Mouse (Mus musculus): Measurements from ENCODE around the gene Pdpk1. TPM values are rescaled to one million over a fixed set of nuclear protein-coding genes. Genes with fewer than 3 reads are reported as not detected.

The Pdpk1 gene
- polyA plus RNA-seq, 1 experiment: 18.7 TPM

- Histone ChIP-seq H3K27ac (ENCODE audit: control insufficient read depth, insufficient read depth, low read depth, low read length, poor library complexity) (no peak overlapping the region), H3K4me3 (replicated peaks; ENCODE audit: control insufficient read depth, low read depth, low read length) (no peak overlapping the region), H3K4me1 (ENCODE audit: control insufficient read depth, insufficient read depth, low read length) (no peaks in the 10 kb centered on the region)
- no peak for TF ChIP-seq POLR2A (IDR thresholded peaks at IDR 0.05; ENCODE audit: borderline replicate concordance, control insufficient read depth, low read depth, low read length)
- no peak for TF ChIP-seq CTCF (IDR thresholded peaks at IDR 0.05; ENCODE audit: control insufficient read depth, insufficient read depth, low read length)
- WGBS: 79% methylated on average over 4 of the region's 4 CpGs
Observed at GRCm38 (mm10) chr17:24062459-24063155, 88.1 kb downstream of the Pdpk1 start.

DNA sequence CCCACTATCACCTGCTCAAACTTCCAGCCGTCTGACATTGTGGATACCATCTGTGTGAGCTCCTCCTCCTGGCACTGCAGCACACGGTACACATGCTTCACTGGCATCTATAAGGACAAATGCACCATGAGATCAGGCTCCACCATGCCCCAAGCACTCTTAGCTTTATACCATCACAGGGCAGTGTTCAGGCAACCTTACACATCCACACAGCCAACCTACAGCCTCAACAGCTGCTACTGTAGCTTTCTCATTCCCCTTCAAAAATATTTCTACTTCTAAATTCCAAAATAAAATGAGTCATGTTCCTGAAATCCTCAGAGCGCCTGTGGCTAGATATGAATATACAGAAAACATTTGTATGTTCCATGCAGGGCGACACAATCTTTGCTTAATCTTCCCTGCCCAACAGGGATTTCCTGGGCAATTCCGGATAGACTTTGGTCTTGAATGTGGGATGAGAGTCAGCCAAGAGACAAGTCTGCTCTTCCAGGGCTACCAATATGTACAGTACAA is 92.9 kb downstream of the Pdpk1 start:
- Histone ChIP-seq H3K27ac (ENCODE audit: control insufficient read depth, insufficient read depth, low read depth, low read length, poor library complexity) (no peak overlapping the region), H3K4me1 (ENCODE audit: control insufficient read depth, insufficient read depth, low read length) (no peaks in the 10 kb centered on the region), H3K4me3 (replicated peaks; ENCODE audit: control insufficient read depth, low read depth, low read length) (no peak overlapping the region)
- 85% methylated on average over 5 of the region's 5 CpGs for WGBS
- no peak for TF ChIP-seq CTCF (IDR thresholded peaks at IDR 0.05; ENCODE audit: control insufficient read depth, insufficient read depth, low read length)

DNA sequence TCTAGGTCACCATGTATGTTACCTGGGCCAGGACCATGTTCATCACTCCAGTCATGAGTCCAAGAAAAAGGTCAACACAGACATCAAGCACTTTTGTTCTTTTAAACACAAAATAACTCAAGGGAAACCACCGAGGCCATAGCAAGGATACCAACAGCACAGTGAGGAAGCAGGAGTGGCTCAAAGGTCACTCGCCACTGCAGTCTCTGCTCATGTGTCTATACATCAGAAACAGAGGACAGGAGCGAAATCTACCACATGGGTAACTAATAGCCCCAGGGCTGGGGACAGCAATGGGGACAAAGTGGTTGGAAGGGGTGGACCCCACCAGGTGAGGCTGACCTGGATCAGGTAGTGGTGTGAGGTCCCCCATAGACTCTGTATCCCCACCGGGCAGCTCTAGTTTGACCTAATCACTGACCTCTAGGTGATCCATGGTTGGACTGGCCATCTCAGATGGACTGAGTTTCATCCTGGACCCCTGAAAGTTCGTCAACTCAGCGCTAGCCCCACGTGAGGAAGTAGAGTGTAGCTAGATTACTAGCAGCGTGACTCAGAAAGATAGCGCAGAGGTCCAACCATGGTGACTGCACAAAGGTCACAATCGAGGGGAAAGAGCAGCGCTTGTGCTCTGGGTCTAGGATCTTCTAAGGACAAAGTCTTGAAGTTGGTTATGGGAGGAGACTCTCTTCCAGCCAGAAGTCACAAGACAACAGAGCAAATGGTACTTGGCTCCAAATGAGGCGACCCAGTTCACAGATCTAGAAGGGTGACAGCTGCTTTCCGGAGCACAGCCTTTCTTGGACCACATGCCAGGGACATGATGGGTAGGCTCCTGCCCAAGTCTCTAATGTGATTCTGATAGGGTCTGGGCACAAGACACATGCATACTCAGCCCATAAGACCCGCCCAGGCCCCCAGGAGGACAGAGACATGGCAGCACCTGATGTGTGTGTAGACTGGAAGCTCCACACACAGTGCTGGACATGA is 93.8 kb downstream of the Pdpk1 start:
- no peaks in the 10 kb centered on the region for H3K4me1 ChIP-seq (ENCODE audit: control insufficient read depth, insufficient read depth, low read length)
- WGBS: 91% methylated on average over 14 of the region's 14 CpGs
- no peak overlapping the region for H3K4me3 ChIP-seq (replicated peaks; ENCODE audit: control insufficient read depth, low read depth, low read length)
- H3K27ac ChIP-seq (ENCODE audit: control insufficient read depth, insufficient read depth, low read depth, low read length, poor library complexity): no peak overlapping the region
- no peak for TF ChIP-seq CTCF (IDR thresholded peaks at IDR 0.05; ENCODE audit: control insufficient read depth, insufficient read depth, low read length)
- no peak for TF ChIP-seq POLR2A (IDR thresholded peaks at IDR 0.05; ENCODE audit: borderline replicate concordance, control insufficient read depth, low read depth, low read length)

GRCm38 (mm10) chr17:24049008-24049407 is 101.7 kb downstream of the Pdpk1 start:
- H3K27ac ChIP-seq (ENCODE audit: control insufficient read depth, insufficient read depth, low read depth, low read length, poor library complexity): no peak overlapping the region
- H3K4me3 ChIP-seq (replicated peaks; ENCODE audit: control insufficient read depth, low read depth, low read length): no peak overlapping the region
- 88% methylated on average over 8 of the region's 8 CpGs for WGBS
- H3K4me1 ChIP-seq (ENCODE audit: control insufficient read depth, insufficient read depth, low read length): no peaks in the 10 kb centered on the region
- TF ChIP-seq CTCF (IDR thresholded peaks at IDR 0.05; ENCODE audit: control insufficient read depth, insufficient read depth, low read length) (no peak), POLR2A (IDR thresholded peaks at IDR 0.05; ENCODE audit: borderline replicate concordance, control insufficient read depth, low read depth, low read length) (no peak)

GRCm38 (mm10) chr17:24048053-24048452 is 102.7 kb downstream of the Pdpk1 start:
- H3K4me3 ChIP-seq (replicated peaks; ENCODE audit: control insufficient read depth, low read depth, low read length): no peak overlapping the region
- TF ChIP-seq CTCF (IDR thresholded peaks at IDR 0.05; ENCODE audit: control insufficient read depth, insufficient read depth, low read length): no peak
- no peaks in the 10 kb centered on the region for H3K4me1 ChIP-seq (ENCODE audit: control insufficient read depth, insufficient read depth, low read length)
- 73% methylated on average over 5 of the region's 5 CpGs for WGBS
- H3K27ac ChIP-seq (ENCODE audit: control insufficient read depth, insufficient read depth, low read depth, low read length, poor library complexity): no peak overlapping the region

DNA sequence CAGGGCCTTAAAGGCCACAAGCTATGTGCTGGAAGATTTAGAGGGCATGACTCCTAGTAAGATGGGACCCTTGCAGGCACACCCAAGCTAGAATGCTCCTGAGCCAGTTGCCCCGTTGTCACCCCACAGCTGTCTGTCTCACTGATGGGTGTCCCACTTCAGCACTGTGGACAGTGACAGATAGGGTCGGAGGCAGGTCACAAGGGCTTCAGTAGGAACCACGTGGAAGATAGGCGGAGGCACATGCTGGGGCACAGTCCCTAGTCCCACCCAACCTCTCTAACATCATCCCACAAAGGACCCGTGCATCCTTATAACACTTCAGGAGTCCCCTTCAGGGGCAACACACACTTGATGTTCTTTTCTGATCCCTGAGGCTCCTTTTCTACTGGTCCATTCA is 104.7 kb downstream of the Pdpk1 start:
- Histone ChIP-seq H3K27ac (ENCODE audit: control insufficient read depth, insufficient read depth, low read depth, low read length, poor library complexity) (no peak overlapping the region), H3K4me3 (replicated peaks; ENCODE audit: control insufficient read depth, low read depth, low read length) (no peak overlapping the region), H3K4me1 (ENCODE audit: control insufficient read depth, insufficient read depth, low read length) (no peaks in the 10 kb centered on the region)
- TF ChIP-seq POLR2A (IDR thresholded peaks at IDR 0.05; ENCODE audit: borderline replicate concordance, control insufficient read depth, low read depth, low read length): no peak
- no peak for TF ChIP-seq CTCF (IDR thresholded peaks at IDR 0.05; ENCODE audit: control insufficient read depth, insufficient read depth, low read length)
- 37% methylated on average over 5 of the region's 5 CpGs for WGBS

- H3K4me1 ChIP-seq (ENCODE audit: control insufficient read depth, insufficient read depth, low read length): no peaks in the 10 kb centered on the region
- no peak overlapping the region for H3K4me3 ChIP-seq (replicated peaks; ENCODE audit: control insufficient read depth, low read depth, low read length)
- whole genome bisulfite sequencing: 79% methylated on average over 10 of the region's 10 CpGs
- H3K27ac ChIP-seq (ENCODE audit: control insufficient read depth, insufficient read depth, low read depth, low read length, poor library complexity): no peak overlapping the region
- TF ChIP-seq POLR2A (IDR thresholded peaks at IDR 0.05; ENCODE audit: borderline replicate concordance, control insufficient read depth, low read depth, low read length) (no peak), CTCF (IDR thresholded peaks at IDR 0.05; ENCODE audit: control insufficient read depth, insufficient read depth, low read length) (no peak)
Observed at GRCm38 (mm10) chr17:24045608-24046007, 105.1 kb downstream of the Pdpk1 start.

DNA sequence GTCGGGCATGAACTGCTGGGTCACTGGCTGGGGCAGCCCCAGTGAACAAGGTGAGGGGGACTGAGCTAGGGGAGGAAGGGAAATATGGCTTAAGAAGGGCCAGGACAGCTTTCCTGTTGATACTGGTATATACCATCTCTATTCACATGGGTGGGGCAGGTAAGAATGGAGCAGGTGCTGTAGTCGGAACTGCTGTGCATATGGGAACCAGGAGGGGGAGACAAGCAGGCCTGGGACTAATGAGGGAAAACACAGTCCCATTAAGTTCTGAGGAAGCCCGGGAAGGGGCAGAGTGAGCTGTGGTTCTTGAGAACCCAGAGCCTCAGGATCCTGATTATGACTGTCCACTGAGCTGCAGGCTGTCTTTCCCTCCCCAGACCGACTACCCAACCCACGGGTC is 106.2 kb downstream of the Pdpk1 start:
- TF ChIP-seq CTCF (IDR thresholded peaks at IDR 0.05; ENCODE audit: control insufficient read depth, insufficient read depth, low read length) (no peak), POLR2A (IDR thresholded peaks at IDR 0.05; ENCODE audit: borderline replicate concordance, control insufficient read depth, low read depth, low read length) (no peak)
- no peak overlapping the region for H3K27ac ChIP-seq (ENCODE audit: control insufficient read depth, insufficient read depth, low read depth, low read length, poor library complexity)
- H3K4me1 ChIP-seq (ENCODE audit: control insufficient read depth, insufficient read depth, low read length): no peaks in the 10 kb centered on the region
- no peak overlapping the region for H3K4me3 ChIP-seq (replicated peaks; ENCODE audit: control insufficient read depth, low read depth, low read length)
- 47% methylated on average over 5 of the region's 5 CpGs for WGBS
